Mouse (Mus musculus) MEL (cell line): ENCODE data around the gene Smchd1. TPM values are rescaled to one million over a fixed set of nuclear protein-coding genes. Genes with fewer than 3 reads are reported as not detected.

ENCODE experiments used
- DNase-seq: peaks from one replicate; pipeline ENCODE4 v3.0.0; 2011; ENCODE audit warnings: low read depth, low spot score
- H3K27ac ChIP-seq: 2 replicates; pipeline ENCODE4 v1.5.1; 2012; ENCODE audit warnings: low read depth, mild to moderate bottlenecking, control low read depth, low read length, moderate library complexity; ENCODE audit not compliant: control insufficient read depth
- H3K27me3 ChIP-seq, 2 experiments: fragments of 150-350 bp in 1 of 2; sonication (generic) in 1 of 2; 2 replicates each; pipeline ENCODE4 v1.6.1; 2012; ENCODE audit warnings: low read length in 2 of 2, mild to moderate bottlenecking in 2 of 2, improper control_type of control experiment in 1 of 2, moderate library complexity in 1 of 2; ENCODE audit not compliant: insufficient read depth in 2 of 2, control insufficient read depth in 1 of 2
- H3K36me3 ChIP-seq, 2 experiments: 2 replicates each; pipeline ENCODE4 v1.6.1; 2012 to 2014; ENCODE audit warnings: low read length in 2 of 2, improper control_type of control experiment in 1 of 2, inconsistent platforms in 1 of 2, mild to moderate bottlenecking in 1 of 2; ENCODE audit not compliant: insufficient read depth in 2 of 2, control insufficient read depth in 1 of 2
- H3K4me1 ChIP-seq, 2 experiments: fragments of 150-350 bp in 1 of 2; sonication (generic) in 1 of 2; 2 replicates each; pipeline ENCODE4 v1.6.1; 2012; ENCODE audit warnings: low read length in 2 of 2, improper control_type of control experiment in 1 of 2, mild to moderate bottlenecking in 1 of 2; ENCODE audit not compliant: insufficient read depth in 2 of 2, control insufficient read depth in 1 of 2
- H3K4me3 ChIP-seq, 2 experiments: fragments of 150-350 bp in 1 of 2; sonication (generic) in 1 of 2; 2 replicates each; pipeline ENCODE4 v1.5.1; 2012; ENCODE audit warnings: low read depth in 2 of 2, low read length in 2 of 2, mild to moderate bottlenecking in 2 of 2, moderate library complexity in 2 of 2, control low read depth in 1 of 2, improper control_type of control experiment in 1 of 2; ENCODE audit not compliant: control insufficient read depth in 1 of 2, insufficient read depth in 1 of 2
- H3K79me2 ChIP-seq: 2 replicates; pipeline ENCODE4 v1.6.1; 2012; ENCODE audit warnings: mild to moderate bottlenecking, low read length, moderate library complexity; ENCODE audit not compliant: control insufficient read depth, poor library complexity, insufficient read depth
- H3K9ac ChIP-seq: 2 replicates; pipeline ENCODE4 v1.6.1; 2012; ENCODE audit warnings: low read depth, mild to moderate bottlenecking, control low read depth, low read length, moderate library complexity; ENCODE audit not compliant: control insufficient read depth, poor library complexity, severe bottlenecking
- H3K9me3 ChIP-seq: fragments of 150-350 bp; sonication (generic); replicated peaks from 2 replicates; pipeline ENCODE4 v1.6.1; 2012; ENCODE audit warnings: mild to moderate bottlenecking, low read length, improper control_type of control experiment, moderate library complexity; ENCODE audit not compliant: insufficient read depth
- CHD1 ChIP-seq: IDR thresholded peaks from 2 replicates; pipeline ENCODE4 v1.6.1; 2012; ENCODE audit warnings: low read depth, mild to moderate bottlenecking, inconsistent platforms, low read length, improper control_type of control experiment
- EP300 ChIP-seq, 2 experiments: IDR thresholded peaks; 2 replicates each; pipeline ENCODE4 v1.6.1; 2011; ENCODE audit warnings: improper control_type of control experiment in 2 of 2, low read length in 2 of 2, low read depth in 1 of 2, mild to moderate bottlenecking in 1 of 2
- ETS1 ChIP-seq: IDR thresholded peaks from 2 replicates; pipeline ENCODE4 v1.6.1; 2012; ENCODE audit warnings: low read depth, mild to moderate bottlenecking, inconsistent platforms, low read length, improper control_type of control experiment, moderate library complexity
- GATA1 ChIP-seq: IDR thresholded peaks from 2 replicates; pipeline ENCODE4 v1.6.1; 2011; ENCODE audit warnings: low read depth, low read length, improper control_type of control experiment
- HCFC1 ChIP-seq: IDR thresholded peaks from 2 replicates; pipeline ENCODE4 v1.6.1; 2012; ENCODE audit warnings: low read depth, mild to moderate bottlenecking, inconsistent platforms, low read length, improper control_type of control experiment, moderate library complexity
- MAFK ChIP-seq: IDR thresholded peaks from 2 replicates; pipeline ENCODE4 v1.6.1; 2011; ENCODE audit warnings: low read depth, mild to moderate bottlenecking, low read length, improper control_type of control experiment, borderline replicate concordance
- MAX ChIP-seq: IDR thresholded peaks from 2 replicates; pipeline ENCODE4 v1.6.1; 2011; ENCODE audit warnings: low read length, improper control_type of control experiment
- MAZ ChIP-seq: IDR thresholded peaks from 2 replicates; pipeline ENCODE4 v1.6.1; 2012; ENCODE audit warnings: low read depth, mild to moderate bottlenecking, inconsistent platforms, low read length, improper control_type of control experiment
- MXI1 ChIP-seq: IDR thresholded peaks from 2 replicates; pipeline ENCODE4 v1.6.1; 2011; ENCODE audit warnings: mild to moderate bottlenecking, low read depth, low read length, improper control_type of control experiment
- MYC ChIP-seq: IDR thresholded peaks from 2 replicates; pipeline ENCODE4 v1.6.1; 2011; ENCODE audit warnings: low read depth, mild to moderate bottlenecking, low read length, improper control_type of control experiment, moderate library complexity
- POLR2AphosphoS5 ChIP-seq: IDR thresholded peaks from 2 replicates; pipeline ENCODE4 v1.6.1; 2012; ENCODE audit warnings: low read depth, borderline replicate concordance, mild to moderate bottlenecking, inconsistent platforms, low read length, moderate library complexity, mixed read lengths
- RAD21 ChIP-seq: IDR thresholded peaks from 2 replicates; pipeline ENCODE4 v1.6.1; 2011; ENCODE audit warnings: mild to moderate bottlenecking, low read depth, low read length, improper control_type of control experiment
- SIN3A ChIP-seq: IDR thresholded peaks from 2 replicates; pipeline ENCODE4 v1.6.1; 2012; ENCODE audit warnings: low read length, improper control_type of control experiment, inconsistent platforms
- TAL1 ChIP-seq: IDR thresholded peaks from 2 replicates; pipeline ENCODE4 v1.6.1; 2012; ENCODE audit warnings: mild to moderate bottlenecking, inconsistent platforms, low read length, moderate library complexity, mixed read lengths
- TBP ChIP-seq: IDR thresholded peaks from 2 replicates; pipeline ENCODE4 v1.8.0; 2011; ENCODE audit warnings: low read depth, low read length, improper control_type of control experiment
- USF2 ChIP-seq, 2 experiments: IDR thresholded peaks; 2 replicates each; pipeline ENCODE4 v1.6.1; 2011 to 2012; ENCODE audit warnings: improper control_type of control experiment in 2 of 2, low read length in 2 of 2, borderline replicate concordance in 1 of 2, inconsistent platforms in 1 of 2, low read depth in 1 of 2, mild to moderate bottlenecking in 1 of 2; ENCODE audit not compliant: insufficient read depth in 1 of 2
- ZKSCAN1 ChIP-seq: IDR thresholded peaks from 2 replicates; pipeline ENCODE4 v1.6.1; 2012; ENCODE audit warnings: low read depth, mild to moderate bottlenecking, inconsistent platforms, low read length, improper control_type of control experiment, moderate library complexity
- ZMIZ1 ChIP-seq: IDR thresholded peaks from 2 replicates; pipeline ENCODE4 v1.6.1; 2012; ENCODE audit warnings: low read depth, mild to moderate bottlenecking, inconsistent platforms, low read length, improper control_type of control experiment, moderate library complexity
- ZNF384 ChIP-seq: IDR thresholded peaks from 2 replicates; pipeline ENCODE4 v1.6.1; 2012; ENCODE audit warnings: low read depth, mild to moderate bottlenecking, inconsistent platforms, low read length, improper control_type of control experiment
- polyA plus RNA-seq, 2 experiments: library from polyadenylated mRNA; stranded (reverse) in 1 of 2; unstranded in 1 of 2; fragments of >175 nt in 1 of 2; fragments of >200 nt in 1 of 2; gene quantifications; 2 replicates each; pipeline versions ENCODE4 v1.2.1 to v1.2.4; 2012; ENCODE audit warnings: low replicate concordance in 2 of 2, low read depth in 1 of 2; ENCODE audit not compliant: insufficient read length in 2 of 2, insufficient read depth in 1 of 2, missing spikeins in 1 of 2
- total RNA-seq: library from RNA; depleted of rRNA; stranded (reverse); fragments of 300-350 nt; gene quantifications from 2 replicates; pipeline ENCODE4 v1.2.3, GENCODE M21; 2012

Smchd1 gene
- total and polyA plus RNA-seq, 3 experiments, result 43.6 to 164 (median 45.7) TPM

- peak overlapping the region; percentile 65 to 88 for H3K4me3 ChIP-seq
- no peaks in the 10 kb centered on the region for H3K9me3 ChIP-seq
- peaks cover 0 to 17% of the 10 kb centered on the region in 2 experiments; a peak in 2 of 4 replicates for H3K36me3 ChIP-seq
- peak overlapping the region; percentile 71 for H3K9ac ChIP-seq
- H3K4me1 ChIP-seq, result peaks cover 3 to 23% of the 10 kb centered on the region in 2 experiments; a peak in 3 of 4 replicates
- no peaks in the 10 kb centered on the region for H3K79me2 ChIP-seq
- peak overlapping the region; percentile 86 for H3K27ac ChIP-seq
- H3K27me3 ChIP-seq, result no peaks in the 10 kb centered on the region
- no peak for TF ChIP-seq MAFK
- TF ChIP-seq MAZ, result 0 out of 2 replicates have a peak, but pooled peaks have one; percentile 32
- no peak for TF ChIP-seq USF2 (IDR thresholded peaks at IDR 0.05; ENCODE audit: borderline replicate concordance in 1 of 2, insufficient read depth in 1 of 2, low read depth in 1 of 2, low read length in 2 of 2)
- TF ChIP-seq HCFC1, result peak; percentile 54; the same call in 1 of the 2 replicates
- TF ChIP-seq POLR2AphosphoS5, result no peak
- no peak for TF ChIP-seq MYC
- TF ChIP-seq SIN3A, result peak; percentile 58
- peak; percentile 25; the same call in 1 of the 2 replicates for TF ChIP-seq MXI1
- peak; percentile 82 for TF ChIP-seq ZNF384
- TF ChIP-seq RAD21, result no peak
- TF ChIP-seq ZMIZ1, result 0 out of 2 replicates have a peak, but pooled peaks have one; percentile 8
- TF ChIP-seq CHD1, result no peak; the same call in 1 of the 2 replicates
- TF ChIP-seq TAL1, result no peak
- TF ChIP-seq EP300 (IDR thresholded peaks at IDR 0.05; ENCODE audit: low read depth in 1 of 2, low read length in 2 of 2), result no peak
- peak; percentile 13; the same call in 1 of the 2 replicates for TF ChIP-seq MAX
- 0 out of 2 replicates have a peak, but pooled peaks have one; percentile 12 for TF ChIP-seq TBP
- peak; percentile 71 for TF ChIP-seq ETS1
- TF ChIP-seq GATA1, result no peak
- no peak for TF ChIP-seq ZKSCAN1
- TF ChIP-seq, all 39 proteins: peak for 9
- DNase-seq, result peak; percentile 77
Measured at GRCm38 (mm10) chr17:71486231-71486851, 11.2 kb upstream of the Smchd1 start.

GRCm38 (mm10) chr17:71485791-71486230 lies 10.7 kb upstream of the Smchd1 start:
- H3K4me1 ChIP-seq, result peaks cover 3 to 19% of the 10 kb centered on the region in 2 experiments; a peak in 2 of 4 replicates
- DNase-seq, result peak; percentile 84
- H3K36me3 ChIP-seq, result peaks cover 0 to 14% of the 10 kb centered on the region in 2 experiments; a peak in 2 of 4 replicates
- H3K27ac ChIP-seq, result peak overlapping the region; percentile 86
- H3K9ac ChIP-seq, result peak overlapping the region; percentile 71
- H3K79me2 ChIP-seq, result no peaks in the 10 kb centered on the region
- TF ChIP-seq CHD1, result no peak
- no peak for TF ChIP-seq ZNF384
- TF ChIP-seq SIN3A, result peak; percentile 55; the same call in 1 of the 2 replicates
- 0 out of 2 replicates have a peak, but pooled peaks have one; percentile 17 for TF ChIP-seq ZMIZ1
- TF ChIP-seq MXI1, result peak; percentile 63; the same call in 1 of the 2 replicates
- TF ChIP-seq, all 39 proteins: peak for 3
- Histone ChIP-seq H3K27me3 (no peaks in the 10 kb centered on the region), H3K9me3 (no peaks in the 10 kb centered on the region), H3K4me3 (peak overlapping the region; percentile 65 to 88)
